Mouse (Mus musculus): ENCODE results near the gene Chpf. TPM values are rescaled to one million over a fixed set of nuclear protein-coding genes. Genes with fewer than 3 reads are reported as not detected.

The Chpf gene
- polyA plus RNA-seq, 1 experiment: 89.7 TPM

DNA sequence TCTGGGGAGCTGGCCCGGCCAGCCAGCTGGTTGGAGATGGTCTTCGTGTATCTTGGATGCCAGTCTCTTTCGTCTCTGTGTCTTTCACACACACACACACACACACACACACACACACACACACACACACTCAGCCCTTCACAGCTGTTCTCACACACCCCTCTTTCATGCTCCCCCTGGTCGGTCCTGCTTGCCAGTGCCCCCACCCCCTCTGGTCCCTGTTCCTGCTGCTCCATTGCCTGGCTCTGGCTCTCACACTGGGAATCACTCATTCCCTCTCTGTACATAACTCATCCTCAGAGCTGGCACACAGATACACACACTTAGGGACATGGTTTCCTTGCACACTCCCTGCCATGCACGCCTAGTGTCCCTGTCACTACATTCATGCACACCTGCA is 27.2 kb downstream of the Chpf start:
- 63% methylated on average over 5 of the region's 5 CpGs for WGBS
- Histone ChIP-seq H3K4me3 (replicated peaks; ENCODE audit: extremely low read depth, low read depth, low read length) (no peak overlapping the region), H3K4me1 (ENCODE audit: control insufficient read depth, insufficient read depth, low read length) (no peaks in the 10 kb centered on the region)
- DNase-seq: no peak
- TF ChIP-seq CTCF (IDR thresholded peaks at IDR 0.05; ENCODE audit: insufficient read depth, low read length) (no peak), POLR2A (IDR thresholded peaks at IDR 0.05; ENCODE audit: borderline replicate concordance, extremely low read depth, low read depth, low read length) (no peak)

- TF ChIP-seq CTCF (IDR thresholded peaks at IDR 0.05; ENCODE audit: insufficient read depth, low read length) (no peak), POLR2A (IDR thresholded peaks at IDR 0.05; ENCODE audit: borderline replicate concordance, extremely low read depth, low read depth, low read length) (no peak)
- Histone ChIP-seq H3K4me3 (replicated peaks; ENCODE audit: extremely low read depth, low read depth, low read length) (no peak within 1 kb of the TSS), H3K4me1 (ENCODE audit: control insufficient read depth, insufficient read depth, low read length) (no peaks in the 10 kb centered on the region)
- 4% methylated on average over 35 of the region's 35 CpGs for WGBS
- DNase-seq: no peak
Observed at GRCm38 (mm10) chr1:75450314-75451005, 28.6 kb downstream of the Chpf start, which contains the start of gene Asic4. Gene Asic4 (plus strand): TSS chr1:75450436.

GRCm38 (mm10) chr1:75449377-75450135 is 29.6 kb downstream of the Chpf start:
- WGBS: 9% methylated on average over 8 of the region's 8 CpGs
- no peak for TF ChIP-seq CTCF (IDR thresholded peaks at IDR 0.05; ENCODE audit: insufficient read depth, low read length)
- TF ChIP-seq POLR2A (IDR thresholded peaks at IDR 0.05; ENCODE audit: borderline replicate concordance, extremely low read depth, low read depth, low read length): no peak
- DNase-seq: no peak
- no peaks in the 10 kb centered on the region for H3K4me1 ChIP-seq (ENCODE audit: control insufficient read depth, insufficient read depth, low read length)
- no peak overlapping the region for H3K4me3 ChIP-seq (replicated peaks; ENCODE audit: extremely low read depth, low read depth, low read length)

- WGBS: 6% methylated on average over 14 of the region's 14 CpGs
- no peaks in the 10 kb centered on the region for H3K4me1 ChIP-seq (ENCODE audit: control insufficient read depth, insufficient read depth, low read length)
- no peak for DNase-seq
- TF ChIP-seq CTCF (IDR thresholded peaks at IDR 0.05; ENCODE audit: insufficient read depth, low read length): no peak
- TF ChIP-seq POLR2A (IDR thresholded peaks at IDR 0.05; ENCODE audit: borderline replicate concordance, extremely low read depth, low read depth, low read length): no peak
- no peak overlapping the region for H3K4me3 ChIP-seq (replicated peaks; ENCODE audit: extremely low read depth, low read depth, low read length)
Observed at GRCm38 (mm10) chr1:75448937-75449336, 30.2 kb downstream of the Chpf start.

DNA sequence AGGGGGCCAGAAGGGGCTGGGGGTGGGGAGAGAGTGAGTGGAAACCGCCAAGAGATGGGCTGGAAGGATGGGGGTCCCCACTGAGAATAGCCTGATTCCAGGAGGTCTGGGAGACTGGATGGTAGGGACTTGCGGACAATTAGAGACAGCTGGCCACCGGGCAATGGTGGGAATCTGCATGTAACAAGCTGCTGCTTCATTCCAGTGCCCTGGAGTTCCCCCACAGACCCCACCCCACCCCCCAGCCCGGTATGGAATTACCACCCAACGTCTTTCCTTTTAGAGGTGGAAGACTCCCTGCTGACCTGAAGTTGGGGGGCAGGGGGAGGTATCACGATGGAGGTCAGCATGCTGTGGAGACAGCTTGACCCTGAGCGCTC is 31.1 kb downstream of the Chpf start:
- H3K4me1 ChIP-seq (ENCODE audit: control insufficient read depth, insufficient read depth, low read length): no peaks in the 10 kb centered on the region
- WGBS: 6% methylated on average over 7 of the region's 7 CpGs
- no peak for DNase-seq
- H3K4me3 ChIP-seq (replicated peaks; ENCODE audit: extremely low read depth, low read depth, low read length): no peak overlapping the region
- no peak for TF ChIP-seq POLR2A (IDR thresholded peaks at IDR 0.05; ENCODE audit: borderline replicate concordance, extremely low read depth, low read depth, low read length)
- no peak for TF ChIP-seq CTCF (IDR thresholded peaks at IDR 0.05; ENCODE audit: insufficient read depth, low read length)

DNA sequence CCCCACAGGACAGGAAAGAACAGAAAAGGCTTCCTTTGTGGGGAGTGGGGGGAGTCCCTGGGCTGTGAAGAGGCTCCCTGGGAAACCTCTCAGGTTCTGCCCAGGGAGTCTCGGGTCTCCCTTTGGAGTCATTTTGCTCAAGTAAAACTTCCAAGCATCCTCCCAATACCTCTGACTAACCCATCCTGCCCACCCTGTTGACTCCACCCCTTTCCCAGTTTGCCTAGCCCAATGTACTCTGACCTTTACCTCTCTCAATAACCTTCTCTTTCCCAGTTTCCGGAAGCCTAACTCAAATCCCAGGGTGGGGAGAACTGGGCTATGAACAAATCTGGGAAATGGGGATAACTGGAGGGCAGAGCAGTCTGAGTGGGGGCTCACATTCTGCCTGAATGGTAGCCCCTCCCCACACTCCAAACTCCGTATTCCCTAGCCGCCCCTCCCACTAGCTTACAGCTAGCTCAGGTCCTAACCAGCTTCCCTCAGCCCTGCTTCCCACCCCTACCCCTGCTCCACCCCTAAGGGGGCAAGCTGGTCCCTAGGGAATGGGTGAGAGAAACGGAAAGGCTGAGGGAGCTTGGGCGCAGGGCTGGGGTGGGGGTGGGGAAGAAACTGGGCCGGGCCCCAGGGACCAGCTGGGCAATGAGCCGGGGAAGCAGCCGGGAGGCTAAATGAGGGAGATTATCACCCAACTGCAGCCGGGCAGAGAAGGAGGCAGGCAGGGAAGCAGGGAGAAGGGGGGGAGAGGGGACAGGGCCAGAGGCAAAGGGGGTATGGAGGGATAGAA is 31.6 kb downstream of the Chpf start:
- no peak overlapping the region for H3K4me3 ChIP-seq (replicated peaks; ENCODE audit: extremely low read depth, low read depth, low read length)
- H3K4me1 ChIP-seq (ENCODE audit: control insufficient read depth, insufficient read depth, low read length): no peaks in the 10 kb centered on the region
- WGBS: 6% methylated on average over 10 of the region's 10 CpGs
- DNase-seq: no peak
- TF ChIP-seq CTCF (IDR thresholded peaks at IDR 0.05; ENCODE audit: insufficient read depth, low read length): no peak
- TF ChIP-seq POLR2A (IDR thresholded peaks at IDR 0.05; ENCODE audit: borderline replicate concordance, extremely low read depth, low read depth, low read length): no peak

- WGBS: 7% methylated on average over 20 of the region's 20 CpGs
- Histone ChIP-seq H3K4me1 (ENCODE audit: control insufficient read depth, insufficient read depth, low read length) (no peaks in the 10 kb centered on the region), H3K4me3 (replicated peaks; ENCODE audit: extremely low read depth, low read depth, low read length) (no peak overlapping the region)
- no peak for DNase-seq
- no peak for TF ChIP-seq CTCF (IDR thresholded peaks at IDR 0.05; ENCODE audit: insufficient read depth, low read length)
- TF ChIP-seq POLR2A (IDR thresholded peaks at IDR 0.05; ENCODE audit: borderline replicate concordance, extremely low read depth, low read depth, low read length): no peak
Observed at GRCm38 (mm10) chr1:75446656-75447055, 32.5 kb downstream of the Chpf start.

DNA sequence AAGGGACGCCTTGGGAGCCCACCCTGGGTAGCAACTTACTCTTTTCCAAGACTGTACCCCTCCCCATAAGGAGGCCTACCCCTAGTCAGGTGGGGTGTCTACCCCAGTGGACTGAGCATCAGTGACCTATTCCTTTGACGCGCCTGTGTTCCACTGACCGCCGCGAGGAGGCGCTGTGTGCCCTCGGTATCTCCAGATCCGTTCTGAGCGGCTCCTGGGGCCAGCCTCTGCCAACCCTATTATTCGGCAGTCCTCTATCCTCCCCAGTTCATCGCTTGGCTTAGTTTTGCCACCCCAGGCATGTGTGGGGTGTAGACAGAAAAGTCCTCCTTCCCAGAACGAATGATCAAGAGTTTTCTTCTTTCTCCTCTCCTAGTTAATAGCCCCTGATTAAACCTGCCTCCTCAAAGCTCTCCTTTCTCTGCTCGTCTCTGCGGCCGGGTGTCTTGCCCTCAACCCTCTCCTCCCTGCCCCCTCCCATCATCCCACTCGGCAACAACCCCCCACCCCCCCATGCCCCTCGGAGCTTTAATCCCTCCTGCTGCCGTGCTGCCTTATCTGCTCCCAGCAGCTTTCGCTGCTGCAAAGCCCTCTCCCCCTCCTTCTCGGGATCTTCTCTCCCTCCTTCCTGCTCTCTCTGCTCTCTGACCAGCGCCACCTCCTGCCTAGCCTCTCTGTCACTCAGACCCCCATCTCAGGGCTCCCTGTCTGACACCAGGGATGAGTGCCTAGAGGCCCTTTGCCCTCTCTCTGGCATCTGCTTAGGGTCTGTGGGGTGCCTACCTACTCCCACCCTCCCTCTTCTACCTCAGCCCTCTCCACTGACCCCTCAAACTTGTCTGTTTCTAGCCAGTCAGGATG is 33.1 kb downstream of the Chpf start:
- 2% methylated on average over 22 of the region's 22 CpGs for WGBS
- H3K4me3 ChIP-seq (replicated peaks; ENCODE audit: extremely low read depth, low read depth, low read length): no peak overlapping the region
- DNase-seq: peak; percentile 70
- no peaks in the 10 kb centered on the region for H3K4me1 ChIP-seq (ENCODE audit: control insufficient read depth, insufficient read depth, low read length)
- TF ChIP-seq POLR2A (IDR thresholded peaks at IDR 0.05; ENCODE audit: borderline replicate concordance, extremely low read depth, low read depth, low read length) (no peak), CTCF (IDR thresholded peaks at IDR 0.05; ENCODE audit: insufficient read depth, low read length) (peak; percentile 84)
